Mouse (Mus musculus): ENCODE data around the gene Rnf31. TPM values are rescaled to one million over a fixed set of nuclear protein-coding genes. Genes with fewer than 3 reads are reported as not detected.
A peak's percentile ranks its signal among the peaks of the same experiment; 100 is the strongest.

Rnf31 gene
- 27.7 and 31.5 TPM in 2 replicates for polyA plus RNA-seq (2012)

DNA sequence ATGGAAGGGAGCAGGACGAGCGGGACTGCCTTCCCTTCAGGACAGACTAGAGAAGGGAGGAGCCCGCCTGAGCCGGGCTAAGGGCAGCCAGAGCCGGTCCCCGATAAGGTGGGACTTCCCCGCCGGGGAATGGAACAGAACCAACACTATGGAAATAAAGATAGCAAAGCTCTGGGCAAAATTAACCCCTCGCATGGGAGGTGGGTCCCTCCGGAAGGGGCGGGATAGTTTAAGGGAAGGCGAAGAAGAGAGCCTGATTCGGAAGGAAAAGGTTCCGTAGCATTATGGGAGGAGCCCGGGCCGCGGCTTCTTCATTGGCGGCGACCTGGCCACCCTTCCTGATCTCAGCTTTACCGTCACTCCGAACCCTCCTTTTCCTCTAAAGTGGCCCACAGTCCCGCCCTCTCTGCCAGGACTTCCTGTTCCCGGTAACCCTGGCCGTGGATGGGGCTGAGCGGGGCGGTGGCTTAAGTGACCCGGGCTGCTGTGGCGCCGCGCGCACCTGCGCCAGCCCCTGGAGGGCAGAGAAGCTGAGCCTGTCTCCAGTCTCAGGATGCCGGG is at the start of gene Rnf31:
Gene Rnf31 (plus strand): TSS at position 378 of the 561 bp plus-strand sequence.
- no peak for TF ChIP-seq GATA1 (IDR thresholded peaks at IDR 0.05; ENCODE audit: low read length)

DNA sequence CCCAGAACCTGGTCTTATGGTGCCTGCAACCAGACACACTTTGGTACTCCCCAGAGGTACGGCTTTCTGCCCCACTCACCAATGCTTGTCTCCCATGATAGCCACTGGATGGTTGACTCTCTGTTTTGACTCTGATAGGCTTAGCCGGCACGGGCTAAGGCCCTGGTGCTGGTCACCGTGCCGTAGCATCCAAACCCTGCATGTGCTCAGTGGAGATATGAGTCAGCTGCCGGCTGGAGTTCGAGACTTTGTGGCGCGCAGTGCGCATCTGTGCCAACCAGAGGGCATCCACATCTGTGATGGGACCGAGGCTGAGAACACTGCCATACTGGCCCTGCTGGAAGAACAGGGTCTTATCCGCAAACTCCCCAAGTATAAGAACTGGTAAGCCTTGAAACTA is 49.2 kb upstream of the Rnf31 start:
- no peak for TF ChIP-seq GATA1 (IDR thresholded peaks at IDR 0.05; ENCODE audit: low read length)

GRCm38 (mm10) chr14:55544334-55544733 is 47.2 kb upstream of the Rnf31 start:
- no peak for TF ChIP-seq GATA1 (IDR thresholded peaks at IDR 0.05; ENCODE audit: low read length)

DNA sequence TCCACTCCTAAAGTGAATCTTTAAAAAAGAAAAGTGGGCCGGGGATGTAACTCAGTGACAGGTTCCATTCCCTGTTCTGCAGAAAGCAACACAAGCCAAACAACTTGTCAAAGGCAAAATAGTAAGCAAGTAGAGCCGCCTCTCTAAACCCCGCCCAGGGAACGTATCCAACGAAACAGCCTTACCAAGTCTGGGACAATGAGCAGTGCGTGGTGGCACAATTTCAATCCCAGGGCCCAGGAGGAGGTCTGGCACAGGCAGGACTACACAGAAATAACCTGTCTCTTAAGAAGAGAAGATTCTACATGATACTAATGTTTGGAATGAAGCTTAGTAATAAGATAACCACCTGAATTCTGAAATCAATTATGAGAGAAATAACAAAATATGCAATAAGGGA is 41.3 kb upstream of the Rnf31 start:
- no peak for TF ChIP-seq GATA1 (IDR thresholded peaks at IDR 0.05; ENCODE audit: low read length)

DNA sequence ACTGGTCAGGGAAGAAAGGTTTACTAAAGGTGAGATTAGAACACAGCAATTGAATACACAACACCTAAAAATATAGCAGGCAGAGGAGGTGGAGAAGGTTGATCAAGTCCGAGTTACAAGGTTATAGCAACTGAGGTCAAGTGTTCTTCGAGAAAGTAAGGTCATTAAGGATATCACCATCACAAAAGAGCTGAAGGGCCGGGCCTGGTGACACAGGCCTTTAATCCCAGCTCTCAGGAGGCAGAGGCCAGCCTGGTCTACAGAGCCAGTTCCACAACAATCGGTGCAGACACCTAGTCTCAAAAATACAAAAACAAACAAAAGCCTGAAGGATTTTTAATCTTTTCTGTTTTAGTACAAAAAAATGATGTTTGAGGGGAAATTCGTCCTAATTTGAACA is 40.2 kb upstream of the Rnf31 start:
- no peak for TF ChIP-seq GATA1 (IDR thresholded peaks at IDR 0.05; ENCODE audit: low read length)

- TF ChIP-seq GATA1 (IDR thresholded peaks at IDR 0.05; ENCODE audit: low read length), result no peak
Observed at GRCm38 (mm10) chr14:55551794-55552193, 39.7 kb upstream of the Rnf31 start.

DNA sequence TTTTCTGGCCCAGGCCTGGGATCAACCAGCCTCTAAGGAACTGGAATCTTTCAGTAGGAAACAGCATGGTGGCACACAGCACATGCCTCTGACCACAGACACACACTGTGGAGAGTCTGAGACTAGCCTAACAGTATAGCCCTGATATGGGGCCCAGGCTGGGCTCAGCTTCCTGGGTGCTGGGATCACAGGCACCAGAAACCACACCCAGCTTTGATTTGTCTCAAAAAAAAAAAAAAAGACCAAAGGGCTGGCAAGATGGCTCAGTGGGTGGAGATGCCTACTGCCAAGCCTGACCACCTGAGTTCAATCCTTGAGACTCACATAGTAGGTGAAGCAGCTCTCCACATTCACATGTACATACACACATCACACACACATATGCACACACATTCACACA is 36.9 kb upstream of the Rnf31 start:
- TF ChIP-seq GATA1 (IDR thresholded peaks at IDR 0.05; ENCODE audit: low read length), result no peak

GRCm38 (mm10) chr14:55555788-55556187 is 35.7 kb upstream of the Rnf31 start:
- TF ChIP-seq GATA1 (IDR thresholded peaks at IDR 0.05; ENCODE audit: low read length), result no peak

GRCm38 (mm10) chr14:55557003-55557402 is 34.5 kb upstream of the Rnf31 start:
- no peak for TF ChIP-seq GATA1 (IDR thresholded peaks at IDR 0.05; ENCODE audit: low read length)

DNA sequence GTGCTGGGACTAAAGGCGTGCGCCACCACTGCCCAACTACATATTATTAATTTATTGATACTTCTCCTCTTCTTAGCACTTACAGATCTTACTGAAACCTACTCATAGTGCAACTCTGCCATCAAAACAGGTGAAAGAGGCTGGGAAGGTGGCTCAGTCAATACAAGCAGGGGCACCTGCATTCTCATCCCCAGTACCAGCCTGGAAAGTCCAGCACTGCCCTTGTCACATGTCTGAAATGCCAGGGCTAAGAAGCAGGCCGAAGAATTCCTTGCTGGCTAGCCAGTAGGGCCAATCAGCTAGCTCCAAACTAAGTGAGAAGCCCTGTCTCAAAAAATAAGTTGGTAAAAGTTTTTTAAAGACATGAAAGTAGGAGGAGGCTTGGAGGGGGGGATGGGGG is 33.9 kb upstream of the Rnf31 start:
- no peak for TF ChIP-seq GATA1 (IDR thresholded peaks at IDR 0.05; ENCODE audit: low read length)

GRCm38 (mm10) chr14:55558740-55559448 is 32.6 kb upstream of the Rnf31 start:
- peak; percentile 76 for TF ChIP-seq GATA1 (IDR thresholded peaks at IDR 0.05; ENCODE audit: low read length)

GRCm38 (mm10) chr14:55559799-55560201 is 31.7 kb upstream of the Rnf31 start, which contains the start of gene Dcaf11:
Gene Dcaf11, plus strand, starts transcription at chr14:55560006.
- no peak for TF ChIP-seq GATA1 (IDR thresholded peaks at IDR 0.05; ENCODE audit: low read length)

DNA sequence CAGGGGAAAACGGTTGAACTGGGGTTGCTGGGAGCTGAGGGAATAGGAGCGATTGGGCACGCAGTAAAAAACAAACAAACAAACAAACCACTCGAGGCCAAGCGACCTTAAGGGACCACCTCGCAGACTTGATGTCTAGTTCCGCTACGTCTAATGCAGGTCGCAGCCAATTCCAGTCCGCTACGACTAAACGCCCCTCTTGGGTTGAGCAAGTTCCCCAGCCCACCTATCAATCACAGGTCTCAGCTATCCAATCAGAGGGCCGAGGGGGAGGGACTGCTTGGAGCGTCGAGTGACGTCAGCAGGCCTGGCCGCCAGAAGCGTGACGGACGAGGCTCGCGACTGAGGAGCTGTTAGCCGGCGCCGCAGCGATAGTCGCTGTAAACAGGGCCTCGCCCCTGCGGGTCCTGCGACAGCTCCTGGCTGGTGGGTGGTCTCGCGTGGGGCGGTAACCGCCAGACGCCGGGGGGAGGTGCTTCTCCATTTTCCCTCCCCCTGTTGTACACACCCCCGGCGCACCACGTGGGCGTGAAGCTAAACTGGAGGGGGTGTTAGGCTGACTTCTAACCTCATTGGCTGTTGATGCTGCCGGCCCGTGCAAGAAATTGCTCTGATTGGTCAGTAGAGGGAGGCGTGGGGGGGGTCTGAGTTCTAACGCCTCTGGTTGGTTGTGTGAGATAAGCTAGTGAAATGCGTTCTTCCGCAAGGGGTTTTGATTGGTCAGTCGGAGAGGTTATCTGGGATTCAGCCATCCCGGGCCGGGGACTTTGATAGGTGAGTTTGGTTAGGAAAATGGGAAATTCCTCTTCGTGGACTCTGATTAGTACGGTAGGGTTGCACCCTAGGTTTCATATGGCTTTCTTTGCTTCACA is 31.1 kb upstream of the Rnf31 start, which contains the start of gene A730061H03Rik:
Gene A730061H03Rik (minus strand): TSS at position 205 of the 872 bp plus-strand sequence.
- TF ChIP-seq GATA1 (IDR thresholded peaks at IDR 0.05; ENCODE audit: low read length), result no peak

DNA sequence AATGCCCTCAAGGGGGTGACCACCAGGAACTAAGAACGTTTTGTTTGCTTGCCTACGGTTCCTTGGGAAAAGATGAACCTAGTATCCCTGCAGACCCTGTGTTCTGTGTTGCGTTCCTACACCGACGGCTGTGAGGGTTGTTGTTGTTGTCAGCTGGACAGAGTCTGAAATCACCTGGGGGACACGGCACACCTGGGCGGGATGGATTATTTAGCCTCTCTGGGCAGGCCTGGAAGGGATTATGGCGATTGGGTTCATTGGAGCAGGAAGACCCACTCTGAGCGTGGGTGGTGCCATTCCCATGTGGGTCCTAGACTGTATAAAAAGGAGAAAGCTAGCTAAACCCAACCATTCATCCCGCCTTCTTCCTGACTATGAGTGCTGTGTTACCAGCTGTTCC is 29.6 kb upstream of the Rnf31 start:
- TF ChIP-seq GATA1 (IDR thresholded peaks at IDR 0.05; ENCODE audit: low read length), result no peak

- TF ChIP-seq GATA1 (IDR thresholded peaks at IDR 0.05; ENCODE audit: low read length), result no peak
Observed at GRCm38 (mm10) chr14:55563249-55563648, 28.3 kb upstream of the Rnf31 start.

DNA sequence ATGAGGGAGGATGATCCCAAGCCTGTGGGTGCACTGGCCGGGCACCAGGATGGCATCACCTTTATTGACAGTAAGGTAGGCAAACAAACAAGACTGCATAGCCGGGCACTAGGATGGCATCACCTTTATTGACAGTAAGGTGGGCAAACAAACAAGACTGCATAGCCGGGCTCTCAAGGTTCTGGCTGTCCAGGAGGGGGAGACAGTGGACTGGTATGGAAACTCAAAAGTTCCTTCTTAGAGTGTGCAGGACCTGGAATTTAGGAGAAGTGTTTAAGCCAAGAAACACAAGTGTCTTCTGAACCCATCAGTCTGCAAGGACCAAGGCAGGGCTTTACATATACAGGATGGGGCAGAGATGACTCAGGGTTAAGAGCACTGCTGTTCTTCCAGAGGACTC is 25.8 kb upstream of the Rnf31 start:
- no peak for TF ChIP-seq GATA1 (IDR thresholded peaks at IDR 0.05; ENCODE audit: low read length)

All from G1E-ER4 (cell line).